Mouse (Mus musculus) cortical plate, adult 2 months (tissue): ENCODE measurements around the gene Ube2b.

Experiments
- CTCF ChIP-seq: fragments of 200-500 bp; IDR thresholded peaks from 2 replicates; pipeline ENCODE4 v1.5.1; 2011; ENCODE audit warnings: mild to moderate bottlenecking, control low read depth, low read length; ENCODE audit not compliant: insufficient read depth; ENCODE audit errors: extremely low read depth
- POLR2A ChIP-seq: fragments of 200-500 bp; IDR thresholded peaks from 2 replicates; pipeline ENCODE4 v1.6.1; 2011; ENCODE audit warnings: mild to moderate bottlenecking, low read length, control low read depth; ENCODE audit not compliant: insufficient read depth; ENCODE audit errors: extremely low read depth

DNA sequence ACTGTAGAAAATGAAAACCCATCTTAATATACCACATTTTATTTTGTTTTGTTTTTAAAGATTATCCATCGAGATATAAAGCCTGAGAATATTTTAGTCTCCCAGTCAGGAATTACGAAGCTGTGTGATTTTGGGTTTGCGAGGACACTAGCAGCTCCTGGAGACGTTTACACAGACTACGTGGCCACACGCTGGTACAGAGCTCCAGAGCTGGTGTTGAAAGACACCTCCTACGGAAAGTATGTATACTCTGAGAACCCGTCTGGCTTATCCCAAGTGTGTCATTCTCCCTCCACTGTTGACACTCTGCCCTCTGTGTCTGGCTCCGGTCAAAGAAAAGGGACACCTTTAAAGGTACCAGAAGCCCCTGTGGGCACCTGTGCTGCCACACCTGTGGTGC is 17.7 kb upstream of the Ube2b start:
- no peak for TF ChIP-seq POLR2A
- TF ChIP-seq CTCF = no peak
